Mouse (Mus musculus) T-helper 1 cell (primary cell): Measurements from ENCODE around the gene Tmem97.
"Not testable (repeated sequence)": the region's sequence is repeated elsewhere in the genome, so short reads cannot be mapped to it uniquely, and the experiment has no call there.

Experiments used
- in situ Hi-C: fragments of 300-600 bp; cut with MboI, MseI; formaldehyde crosslinking; loops from one replicate; pipeline ENCODE4 v1.15.1; 2025; ENCODE audit warnings: high pct_unique_total_duplicates

The Tmem97 gene

GRCm38 (mm10) chr11:78550168-78551058 lies at the start of gene Tmem97:
Gene Tmem97, minus strand, starts transcription at chr11:78550777.
- in situ Hi-C loops = no loop called here

- in situ Hi-C loops = no loop called here
These were observed 49.5 kb upstream of the Tmem97 start for GRCm38 (mm10) chr11:78600051-78600450.

- in situ Hi-C loops = no loop called here
These were observed 48.3 kb upstream of the Tmem97 start for GRCm38 (mm10) chr11:78598763-78599415.

GRCm38 (mm10) chr11:78596750-78597149 lies 46.2 kb upstream of the Tmem97 start:
- in situ Hi-C loops = no loop called here

- in situ Hi-C loops = no loop called here
These were observed 45.2 kb upstream of the Tmem97 start for GRCm38 (mm10) chr11:78595773-78596172.

GRCm38 (mm10) chr11:78594271-78594964 lies 43.8 kb upstream of the Tmem97 start:
- in situ Hi-C loops = no loop called here

GRCm38 (mm10) chr11:78587677-78588076 lies 37.1 kb upstream of the Tmem97 start:
- in situ Hi-C loops = not testable (repeated sequence)

- in situ Hi-C loops = no loop called here
These were observed 35.5 kb upstream of the Tmem97 start for GRCm38 (mm10) chr11:78586099-78586498.

- in situ Hi-C loops = loop anchor here (5.0 kb wide), 1 partner anchor 259 kb away; no protein-coding TSS in a partner anchor
These were observed 32.3 kb upstream of the Tmem97 start for GRCm38 (mm10) chr11:78582848-78583247.

GRCm38 (mm10) chr11:78574975-78575374 lies 24.4 kb upstream of the Tmem97 start:
- in situ Hi-C loops = no loop called here

GRCm38 (mm10) chr11:78574536-78574935 lies 24.0 kb upstream of the Tmem97 start:
- in situ Hi-C loops = no loop called here

GRCm38 (mm10) chr11:78574031-78574430 lies 23.5 kb upstream of the Tmem97 start:
- in situ Hi-C loops = not testable (repeated sequence)

- in situ Hi-C loops = no loop called here
These were observed 21.3 kb upstream of the Tmem97 start for GRCm38 (mm10) chr11:78571854-78572253.

- in situ Hi-C loops = no loop called here
These were observed 20.9 kb upstream of the Tmem97 start for GRCm38 (mm10) chr11:78571441-78571840.

GRCm38 (mm10) chr11:78569806-78570205 lies 19.2 kb upstream of the Tmem97 start:
- in situ Hi-C loops = no loop called here

GRCm38 (mm10) chr11:78568827-78569226 lies 18.2 kb upstream of the Tmem97 start:
- in situ Hi-C loops = no loop called here

- in situ Hi-C loops = no loop called here
These were observed 17.0 kb upstream of the Tmem97 start for GRCm38 (mm10) chr11:78567614-78568013.

GRCm38 (mm10) chr11:78566775-78567174 lies 16.2 kb upstream of the Tmem97 start:
- in situ Hi-C loops = no loop called here

GRCm38 (mm10) chr11:78560447-78560846 lies 9.9 kb upstream of the Tmem97 start:
- in situ Hi-C loops = no loop called here

GRCm38 (mm10) chr11:78557241-78557640 lies 6.7 kb upstream of the Tmem97 start:
- in situ Hi-C loops = no loop called here

- in situ Hi-C loops = no loop called here
These were observed 5.5 kb upstream of the Tmem97 start for GRCm38 (mm10) chr11:78556070-78556469.

GRCm38 (mm10) chr11:78555623-78556022 lies 5.0 kb upstream of the Tmem97 start:
- in situ Hi-C loops = no loop called here
